Mouse (Mus musculus) heart, adult 18-20 months (tissue): Measurements from ENCODE around the gene Gm21985. TPM values are rescaled to one million over a fixed set of nuclear protein-coding genes. Genes with fewer than 3 reads are reported as not detected.
A peak's percentile ranks its signal among the peaks of the same experiment; 100 is the strongest.

Experiments
- DNase-seq, 2 experiments: peaks; one replicate each; pipeline ENCODE4 v3.0.0; 2021 to 2022; ENCODE audit warnings: mixed read lengths in 1 of 2
- long read RNA-seq, 2 experiments: library from polyadenylated mRNA; stranded (forward); transcript quantifications; one replicate each; pipeline ENCODE4 v2.0.0; 2021
- total RNA-seq, 2 experiments: library from RNA; stranded (reverse); gene quantifications; 2 replicates each; pipeline ENCODE4 v1.2.3; 2021

The Gm21985 gene
- total RNA-seq, result 1 to 10 TPM; 1.1 to 1.4 TPM
- long read RNA-seq, experiment 1, partial matches to known transcripts, result 0 of 2 reads
- long read RNA-seq, experiment 1, other reads (novel, unspliced or antisense), result 2 of 2 reads
- long read RNA-seq, experiment 2, partial matches to known transcripts, result 0 of 1 reads
- long read RNA-seq, experiment 2, other reads (novel, unspliced or antisense), result 1 of 1 reads

GRCm38 (mm10) chr2:112266242-112266592 lies at the start of gene Gm21985:
Gene Gm21985, plus strand, starts transcription at chr2:112266314.
- peak; percentile 77 to 78 for DNase-seq

- DNase-seq, result no peak
Observed at GRCm38 (mm10) chr2:112217614-112218013, 48.5 kb upstream of the Gm21985 start.

GRCm38 (mm10) chr2:112220880-112221279 lies 45.2 kb upstream of the Gm21985 start:
- no peak for DNase-seq

GRCm38 (mm10) chr2:112222607-112223006 lies 43.5 kb upstream of the Gm21985 start:
- DNase-seq, result no peak

GRCm38 (mm10) chr2:112224356-112224755 lies 41.8 kb upstream of the Gm21985 start:
- DNase-seq, result no peak

- no peak for DNase-seq
Observed at GRCm38 (mm10) chr2:112232623-112233022, 33.5 kb upstream of the Gm21985 start.

GRCm38 (mm10) chr2:112236620-112237019 lies 29.5 kb upstream of the Gm21985 start:
- no peak for DNase-seq

- DNase-seq, result no peak
Observed at GRCm38 (mm10) chr2:112238006-112238405, 28.1 kb upstream of the Gm21985 start.

GRCm38 (mm10) chr2:112239212-112239934 lies 26.7 kb upstream of the Gm21985 start, which contains the start of gene Lpcat4:
Gene Lpcat4, plus strand, starts transcription at chr2:112239468.
- DNase-seq, result peak; percentile 89 to 93

GRCm38 (mm10) chr2:112239935-112240721 lies 26.0 kb upstream of the Gm21985 start:
- peak in 1 of 2 experiments; percentile 34 for DNase-seq

- DNase-seq, result no peak
Observed at GRCm38 (mm10) chr2:112241787-112242186, 24.3 kb upstream of the Gm21985 start.

GRCm38 (mm10) chr2:112245307-112245706 lies 20.8 kb upstream of the Gm21985 start:
- no peak for DNase-seq

- DNase-seq, result no peak
Observed at GRCm38 (mm10) chr2:112246193-112246592, 19.9 kb upstream of the Gm21985 start.

GRCm38 (mm10) chr2:112247323-112247722 lies 18.8 kb upstream of the Gm21985 start:
- no peak for DNase-seq

- DNase-seq, result no peak
Observed at GRCm38 (mm10) chr2:112249780-112250453, 16.2 kb upstream of the Gm21985 start.

GRCm38 (mm10) chr2:112254675-112255515 lies 11.2 kb upstream of the Gm21985 start:
- no peak for DNase-seq

- peak in 1 of 2 experiments; percentile 25 for DNase-seq
Observed at GRCm38 (mm10) chr2:112259241-112259962, 6.7 kb upstream of the Gm21985 start, which contains the start of gene Nutm1. Gene Nutm1, minus strand, starts transcription at chr2:112259291.

- DNase-seq, result peak; percentile 90 to 91
Observed at GRCm38 (mm10) chr2:112261748-112262653, 4.1 kb upstream of the Gm21985 start, which contains the start of gene Nop10. Gene Nop10, plus strand, starts transcription at chr2:112261926.

GRCm38 (mm10) chr2:112262779-112263295 lies 3.3 kb upstream of the Gm21985 start:
- DNase-seq, result no peak
